Mouse (Mus musculus) layer of hippocampus, adult 2 months (tissue): ENCODE results near the gene Sntg2. TPM values are rescaled to one million over a fixed set of nuclear protein-coding genes. Genes with fewer than 3 reads are reported as not detected.

Experiments used
- DNase-seq, 2 experiments: peaks; one replicate each; pipeline ENCODE4 v3.0.0; 2022; ENCODE audit warnings: low spot score in 2 of 2
- H3K27ac ChIP-seq: fragments of 200-600 bp; 2 replicates; pipeline ENCODE4 v1.8.1; 2022
- H3K4me3 ChIP-seq: fragments of 200-600 bp; 2 replicates; pipeline ENCODE4 v1.8.1; 2022; ENCODE audit warnings: mild to moderate bottlenecking
- CTCF ChIP-seq: fragments of 200-600 bp; conservative IDR thresholded peaks from 2 replicates; pipeline ENCODE4 v1.8.1; 2022; ENCODE audit warnings: antibody characterized with exemption, mild to moderate bottlenecking, moderate library complexity
- total RNA-seq, 2 experiments: library from RNA; stranded (reverse); gene quantifications; 2 replicates each; pipeline ENCODE4 v1.2.3; 2021

Gene Sntg2
- total RNA-seq, 2 experiments from 2014 or later = 5.0 to 5.8 TPM

- no peak for TF ChIP-seq CTCF
- DNase-seq = no peak
- Histone ChIP-seq H3K4me3 (no peak overlapping the region), H3K27ac (no peak overlapping the region)
Observed at GRCm38 (mm10) chr12:30258641-30259040, 114.5 kb downstream of the Sntg2 start.

GRCm38 (mm10) chr12:30257664-30258063 lies 115.5 kb downstream of the Sntg2 start:
- H3K4me3 ChIP-seq = no peak overlapping the region
- no peak overlapping the region for H3K27ac ChIP-seq
- no peak for TF ChIP-seq CTCF
- DNase-seq = no peak

- TF ChIP-seq CTCF = no peak
- no peak for DNase-seq
- no peak overlapping the region for H3K4me3 ChIP-seq
- no peak overlapping the region for H3K27ac ChIP-seq
Observed at GRCm38 (mm10) chr12:30256207-30256606, 117.0 kb downstream of the Sntg2 start.

DNA sequence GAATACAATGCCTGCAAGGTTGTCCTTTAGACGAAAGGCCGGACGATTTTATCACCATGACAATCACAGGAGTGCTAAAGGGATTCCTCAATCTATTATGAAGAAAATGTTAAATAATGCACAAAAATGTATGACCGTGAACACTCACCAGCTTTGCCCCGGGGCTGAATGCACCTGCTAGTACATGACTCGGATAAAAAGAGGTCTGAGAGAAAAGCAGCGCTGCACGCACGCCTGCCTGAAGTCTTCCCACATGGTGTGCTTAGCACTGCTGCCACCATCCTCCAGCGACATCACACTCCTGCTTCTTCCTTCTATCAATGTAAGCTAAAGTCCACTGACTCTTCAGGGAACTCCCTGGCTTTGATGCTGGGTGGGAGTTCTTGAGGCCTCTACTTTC lies 118.6 kb downstream of the Sntg2 start:
- DNase-seq = no peak
- TF ChIP-seq CTCF = no peak
- no peak overlapping the region for H3K4me3 ChIP-seq
- no peak overlapping the region for H3K27ac ChIP-seq

DNA sequence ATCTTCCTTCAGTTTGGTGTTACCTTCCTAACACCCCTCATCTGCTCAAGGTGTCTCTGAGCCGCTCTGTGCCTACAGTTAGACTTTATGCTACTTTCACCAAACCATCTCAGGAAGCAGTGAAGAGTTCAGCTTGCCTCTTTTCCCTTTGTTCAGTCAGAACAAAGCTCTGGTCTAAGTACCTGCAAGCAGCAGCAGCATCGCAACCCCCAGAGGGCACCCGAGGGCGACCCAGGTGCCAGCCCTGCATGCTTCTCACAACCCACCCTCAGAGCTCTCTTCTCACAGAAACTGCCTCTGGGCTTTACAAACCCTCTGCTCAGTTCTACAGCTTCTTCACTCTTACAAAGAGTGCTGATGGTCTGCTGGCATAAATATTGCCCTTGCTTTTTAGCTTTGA lies 120.8 kb downstream of the Sntg2 start:
- TF ChIP-seq CTCF = no peak
- Histone ChIP-seq H3K4me3 (no peak overlapping the region), H3K27ac (no peak overlapping the region)
- DNase-seq = no peak

- H3K27ac ChIP-seq = no peak overlapping the region
- TF ChIP-seq CTCF = no peak
- no peak overlapping the region for H3K4me3 ChIP-seq
- no peak for DNase-seq
Observed at GRCm38 (mm10) chr12:30251283-30251829, 121.8 kb downstream of the Sntg2 start.

GRCm38 (mm10) chr12:30249068-30249467 lies 124.1 kb downstream of the Sntg2 start:
- H3K4me3 ChIP-seq = no peak overlapping the region
- H3K27ac ChIP-seq = no peak overlapping the region
- TF ChIP-seq CTCF = no peak
- DNase-seq = no peak

DNA sequence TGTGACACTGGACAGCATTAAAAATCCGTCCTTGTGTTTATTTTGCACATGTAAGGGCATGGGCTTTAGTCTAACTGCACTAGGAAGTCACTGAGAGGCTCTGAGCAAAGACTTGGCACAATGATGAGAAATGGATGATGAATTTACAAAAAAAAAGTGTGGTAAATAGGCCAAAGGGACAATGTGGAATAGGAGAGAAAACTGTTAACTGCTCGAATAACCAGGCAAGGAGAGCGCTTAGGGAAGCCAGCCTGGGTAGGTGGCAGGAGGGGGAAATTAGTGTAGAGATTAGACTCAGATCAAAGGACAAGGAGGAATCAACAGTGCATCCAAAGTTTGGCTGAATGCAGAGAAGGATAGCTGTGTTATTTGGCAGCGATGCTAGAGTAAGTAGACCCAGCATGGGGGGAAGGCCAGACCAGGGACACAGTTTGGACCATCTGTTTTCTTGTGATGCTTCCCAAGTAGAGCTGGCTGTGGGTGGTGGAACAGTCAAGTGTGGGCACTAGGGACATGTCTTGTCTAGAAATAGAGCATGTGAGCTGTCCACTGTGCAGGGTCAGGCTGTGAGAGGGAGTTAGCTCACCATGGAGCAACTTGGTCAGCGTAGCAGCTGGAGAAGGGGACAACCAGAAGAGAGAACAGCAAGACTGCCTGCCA lies 126.8 kb downstream of the Sntg2 start:
- Histone ChIP-seq H3K4me3 (no peak overlapping the region), H3K27ac (no peak overlapping the region)
- TF ChIP-seq CTCF = no peak
- DNase-seq = peak in 1 of 2 experiments; percentile 3

GRCm38 (mm10) chr12:30244194-30244593 lies 129.0 kb downstream of the Sntg2 start:
- DNase-seq = peak in 1 of 2 experiments; percentile 25
- Histone ChIP-seq H3K4me3 (no peak overlapping the region), H3K27ac (no peak overlapping the region)
- no peak for TF ChIP-seq CTCF

GRCm38 (mm10) chr12:30240891-30241290 lies 132.3 kb downstream of the Sntg2 start:
- TF ChIP-seq CTCF = no peak

DNA sequence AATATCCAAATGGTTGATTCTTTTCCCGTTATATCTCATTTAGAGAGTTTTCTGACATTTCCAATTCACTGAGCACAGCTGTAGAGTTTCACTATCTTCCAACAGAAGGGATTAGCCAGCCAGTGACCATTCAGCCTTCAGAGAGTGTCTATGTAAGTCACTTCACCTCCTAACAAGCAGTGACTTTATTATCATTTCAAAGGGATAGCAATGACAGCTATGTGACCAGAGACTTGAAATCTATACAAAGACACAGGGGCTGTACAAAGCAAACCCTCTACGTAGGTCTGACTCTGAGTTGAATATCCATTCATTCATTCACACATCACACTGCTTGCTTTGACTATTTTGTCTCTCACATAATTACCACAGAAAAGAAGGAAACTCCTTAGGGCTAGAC lies 138.2 kb downstream of the Sntg2 start:
- no peak overlapping the region for H3K4me3 ChIP-seq
- no peak for DNase-seq
- no peak for TF ChIP-seq CTCF
- H3K27ac ChIP-seq = no peak overlapping the region

More at GRCm38 (mm10) chr12:30240891-30241290, 132.3 kb downstream of the Sntg2 start:
- H3K4me3 ChIP-seq = no peak overlapping the region
- no peak overlapping the region for H3K27ac ChIP-seq
- no peak for DNase-seq

- Histone ChIP-seq H3K27ac (no peak overlapping the region), H3K4me3 (no peak overlapping the region)
- no peak for DNase-seq
- no peak for TF ChIP-seq CTCF
Observed at GRCm38 (mm10) chr12:30228004-30228403, 145.2 kb downstream of the Sntg2 start.

GRCm38 (mm10) chr12:30226247-30226646 lies 146.9 kb downstream of the Sntg2 start:
- H3K27ac ChIP-seq = no peak overlapping the region
- DNase-seq = no peak
- no peak for TF ChIP-seq CTCF
- no peak overlapping the region for H3K4me3 ChIP-seq

DNA sequence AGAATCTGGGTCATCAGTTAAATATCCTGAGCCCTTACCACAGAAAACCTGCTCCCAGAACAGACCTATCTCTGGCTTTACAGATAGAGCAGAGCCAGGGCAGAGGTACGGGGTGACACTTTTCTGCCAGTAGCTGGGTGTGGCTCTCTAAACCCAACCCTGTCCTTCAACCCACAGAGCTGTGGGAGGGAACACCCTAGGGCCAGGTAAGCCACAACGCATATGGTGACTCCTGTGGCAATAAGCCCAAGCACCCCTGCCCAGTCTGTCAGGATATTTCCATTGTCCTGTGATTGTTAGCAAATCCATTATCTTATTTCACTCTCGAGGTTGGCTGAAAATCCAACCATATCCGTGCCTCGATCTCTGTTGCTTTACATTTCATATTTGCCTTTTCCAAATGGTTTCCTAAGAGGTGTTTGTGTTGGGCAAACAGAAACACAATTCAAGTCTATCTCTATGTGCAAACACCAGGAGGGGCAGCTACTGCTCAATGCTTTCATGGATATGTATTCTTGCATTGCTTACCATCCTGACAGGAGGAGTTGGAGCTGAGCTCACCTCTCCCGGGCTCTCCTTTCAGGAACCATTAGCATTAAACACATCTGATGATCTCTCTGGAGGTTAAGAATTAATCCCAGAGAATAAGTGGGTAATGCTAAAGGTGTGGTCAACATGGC lies 156.3 kb downstream of the Sntg2 start:
- H3K27ac ChIP-seq = no peak overlapping the region

More for the DNA sequence above, 156.3 kb downstream of the Sntg2 start:
- TF ChIP-seq CTCF = no peak
- no peak overlapping the region for H3K4me3 ChIP-seq
- no peak for DNase-seq
